Mouse (Mus musculus): ENCODE measurements around the gene Sepsecs.
A peak's percentile ranks its signal among the peaks of the same experiment; 100 is the strongest.

The Sepsecs gene

DNA sequence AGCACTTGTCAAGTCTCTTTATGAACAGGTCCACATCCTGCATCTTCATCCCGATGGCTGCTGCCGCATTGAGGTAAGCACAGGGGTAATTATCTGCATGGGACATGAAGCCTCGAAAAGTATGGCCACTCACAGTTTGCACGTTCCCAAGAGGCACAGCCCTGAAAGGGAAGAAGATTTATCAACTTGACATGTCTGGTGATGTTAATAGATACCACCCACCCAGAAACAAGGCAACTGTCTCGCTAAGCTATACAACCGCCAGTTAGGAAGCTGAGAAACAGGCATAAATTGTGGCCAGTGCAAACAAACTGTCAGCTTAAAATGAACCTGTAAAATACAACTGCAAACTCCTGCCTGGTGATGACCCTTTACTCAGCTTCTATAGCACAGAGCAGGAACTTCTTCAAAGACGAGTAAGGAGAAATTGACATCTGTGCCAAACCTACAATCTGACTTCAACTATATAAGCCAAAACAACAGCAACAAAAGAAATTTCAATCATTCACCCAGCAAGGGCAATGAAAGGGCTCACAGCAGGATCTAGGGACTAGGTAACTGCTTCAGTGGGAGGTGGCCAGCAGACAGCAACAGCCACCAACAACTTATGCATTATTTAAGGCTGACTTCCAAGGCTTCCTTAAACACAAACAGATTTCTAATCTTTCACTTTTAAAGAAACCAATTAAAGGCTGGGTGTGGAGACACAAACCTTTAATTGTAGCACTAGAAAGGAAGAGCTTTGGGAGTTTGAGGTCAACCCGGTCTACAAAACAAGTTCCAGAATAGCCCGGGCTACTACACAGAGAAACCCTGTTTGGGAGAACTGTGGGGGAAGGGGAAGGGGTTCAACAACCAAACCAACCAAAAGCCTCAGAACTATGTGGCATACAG, 25.3 kb downstream of the Sepsecs start:
- no peak for DNase-seq

- no peak for DNase-seq
Observed at GRCm38 (mm10) chr5:52641736-52642135, 27.8 kb downstream of the Sepsecs start.

GRCm38 (mm10) chr5:52638916-52639315, 30.6 kb downstream of the Sepsecs start:
- DNase-seq: no peak

DNA sequence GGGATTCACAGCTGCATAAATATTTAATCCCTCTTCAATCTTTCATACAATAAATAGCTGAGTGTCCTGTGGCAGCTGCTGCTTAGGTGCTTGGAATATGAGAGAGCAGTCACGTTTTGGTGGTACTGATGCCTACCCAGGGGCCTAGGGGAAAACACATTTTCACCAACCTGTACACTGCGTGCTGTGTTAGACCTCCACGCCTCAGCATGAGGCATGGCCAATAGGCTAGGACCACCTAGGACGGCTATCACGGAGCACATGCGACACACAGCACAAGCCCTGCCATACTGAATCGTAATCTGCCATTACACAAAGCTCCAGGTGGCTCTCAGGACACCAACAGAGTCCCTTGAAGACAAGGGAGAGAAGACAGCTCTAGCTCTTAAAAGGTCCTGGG, 31.5 kb downstream of the Sepsecs start:
- no peak for DNase-seq

DNA sequence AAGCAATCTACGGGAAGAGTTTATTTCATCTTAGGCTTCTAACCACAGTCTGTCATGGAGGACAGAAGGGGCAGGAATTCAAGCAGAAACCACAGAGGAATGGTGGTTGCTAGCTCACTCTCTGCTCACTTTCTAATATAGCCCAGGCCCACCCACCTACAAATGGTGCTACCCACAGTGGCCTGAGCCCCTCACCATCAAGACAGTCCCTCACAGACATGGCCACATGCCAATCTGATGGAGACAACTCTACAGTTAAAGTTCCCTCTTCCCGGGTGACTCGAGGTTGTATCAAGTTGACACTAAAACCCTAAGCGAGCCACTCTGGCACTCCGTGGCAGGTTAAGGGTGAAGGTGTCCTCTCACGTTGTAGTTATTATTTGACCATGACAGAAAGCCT, 32.6 kb downstream of the Sepsecs start:
- DNase-seq: no peak

DNA sequence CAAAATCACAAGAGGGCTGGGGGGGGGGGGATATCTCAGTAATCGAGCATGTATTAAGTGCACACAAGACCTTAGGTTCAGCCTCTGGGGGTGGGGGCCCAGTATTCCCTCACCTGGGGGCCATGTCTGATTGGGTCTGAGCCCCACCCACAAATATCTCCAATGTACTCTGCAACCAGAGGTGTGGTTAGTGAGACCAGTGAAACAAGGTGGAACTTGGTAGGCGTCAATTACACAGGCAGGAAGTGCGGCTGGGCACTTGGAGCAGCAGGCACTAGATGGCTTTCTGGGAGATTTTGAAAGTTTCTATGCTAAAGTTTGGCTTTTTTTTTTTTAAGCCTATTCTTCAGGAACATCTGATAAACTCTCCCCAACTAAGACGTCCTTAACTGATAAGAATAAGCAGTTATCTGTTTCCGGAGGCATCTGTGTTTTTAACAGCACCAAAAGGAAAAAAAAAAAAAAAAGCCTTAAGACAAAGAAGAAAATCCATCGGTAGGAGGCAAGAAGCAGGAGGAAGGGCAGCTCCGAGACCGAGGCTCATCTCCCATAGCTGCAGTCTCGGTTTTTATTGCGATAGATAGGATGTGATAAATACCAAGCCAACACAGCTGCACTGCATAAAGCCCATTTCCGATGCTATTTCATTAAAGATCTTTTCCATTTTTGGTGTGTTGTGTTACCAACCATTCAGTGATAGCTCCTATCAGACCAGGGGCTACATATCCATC, 33.3 kb downstream of the Sepsecs start:
- DNase-seq: no peak

DNA sequence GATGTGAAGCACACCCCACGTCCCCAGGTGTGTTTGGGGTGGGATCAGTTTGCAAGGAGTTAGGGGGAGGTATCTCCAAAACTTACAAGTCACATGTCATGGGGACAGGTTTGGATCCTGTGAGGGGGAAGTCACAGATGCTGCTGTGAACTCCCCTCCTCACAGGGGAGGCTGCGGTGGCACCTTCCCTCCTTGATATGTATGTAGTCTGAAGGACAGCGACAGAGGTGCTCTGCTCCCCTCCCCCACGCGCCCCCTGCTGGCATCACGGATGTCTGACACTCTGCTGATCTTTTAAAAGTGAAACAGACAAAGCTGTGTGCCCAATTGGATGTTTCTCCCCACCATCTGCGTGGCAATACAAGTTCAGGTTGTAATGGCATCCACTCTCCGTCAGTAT, 35.5 kb downstream of the Sepsecs start:
- DNase-seq: peak; percentile 81 to 84

GRCm38 (mm10) chr5:52630541-52630940, 39.0 kb downstream of the Sepsecs start:
- no peak for DNase-seq

- no peak for DNase-seq
Observed at GRCm38 (mm10) chr5:52629214-52629613, 40.3 kb downstream of the Sepsecs start.

DNA sequence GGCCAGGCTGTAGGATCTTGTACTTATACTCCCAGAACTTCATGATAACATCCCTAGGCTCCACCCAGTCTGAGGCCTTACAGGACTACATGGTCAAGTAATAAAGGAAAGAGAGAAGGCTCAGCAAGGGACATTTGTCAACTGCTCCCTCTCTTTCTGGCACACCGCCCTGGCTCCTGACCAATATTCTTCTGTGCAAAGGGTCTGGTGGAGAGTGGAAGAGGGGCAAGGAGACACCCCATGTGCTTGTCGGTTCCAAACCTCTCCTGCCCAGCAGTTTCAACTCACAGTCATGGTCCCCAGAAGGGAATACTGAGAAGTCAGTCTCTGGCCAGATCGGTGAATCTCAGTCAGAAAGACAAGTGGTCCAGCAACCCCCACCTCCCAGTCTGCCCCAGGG, 40.7 kb downstream of the Sepsecs start:
- no peak for DNase-seq

- no peak for DNase-seq
Observed at GRCm38 (mm10) chr5:52627713-52628112, 41.8 kb downstream of the Sepsecs start.

DNA sequence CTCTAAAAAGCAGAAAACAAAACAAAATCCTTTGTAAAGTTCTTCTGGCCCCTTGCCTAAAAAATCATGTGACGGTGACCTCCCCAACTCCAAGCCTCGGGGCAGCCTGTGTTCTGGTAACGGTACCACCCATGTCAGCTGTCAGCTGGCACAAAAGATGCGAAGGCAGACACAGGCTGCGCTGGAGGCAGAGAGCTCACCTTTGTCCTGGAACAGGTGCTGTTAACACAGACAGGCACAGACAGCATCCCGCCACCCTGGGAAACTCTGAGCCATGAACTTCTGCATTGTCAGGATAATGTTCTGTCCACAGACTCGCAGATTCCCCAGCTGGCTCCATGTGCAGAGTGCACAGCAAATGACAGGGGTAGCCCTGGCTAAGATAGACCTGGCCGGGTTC, 43.4 kb downstream of the Sepsecs start:
- DNase-seq: no peak

DNA sequence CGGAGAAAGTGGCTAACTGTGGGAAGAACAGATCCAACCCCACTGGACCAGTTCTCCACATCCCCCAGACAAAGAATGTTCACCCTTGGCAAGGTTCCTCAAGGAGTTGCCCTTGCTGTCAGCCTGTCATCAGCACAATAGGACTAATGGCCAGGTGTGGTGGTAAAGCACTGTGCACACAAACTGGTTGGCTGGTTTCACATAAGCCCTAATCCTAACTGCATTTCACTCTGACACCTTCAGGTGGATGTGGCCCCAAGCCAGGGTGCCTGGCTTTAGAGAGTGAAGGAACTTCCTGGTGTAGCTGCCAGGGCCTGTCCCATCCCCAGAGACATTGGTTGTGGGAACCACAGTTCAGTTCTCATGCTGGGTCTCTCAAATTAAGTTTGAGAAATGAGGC, 44.6 kb downstream of the Sepsecs start:
- DNase-seq: no peak

GRCm38 (mm10) chr5:52623099-52623498, 46.4 kb downstream of the Sepsecs start:
- DNase-seq: no peak

DNA sequence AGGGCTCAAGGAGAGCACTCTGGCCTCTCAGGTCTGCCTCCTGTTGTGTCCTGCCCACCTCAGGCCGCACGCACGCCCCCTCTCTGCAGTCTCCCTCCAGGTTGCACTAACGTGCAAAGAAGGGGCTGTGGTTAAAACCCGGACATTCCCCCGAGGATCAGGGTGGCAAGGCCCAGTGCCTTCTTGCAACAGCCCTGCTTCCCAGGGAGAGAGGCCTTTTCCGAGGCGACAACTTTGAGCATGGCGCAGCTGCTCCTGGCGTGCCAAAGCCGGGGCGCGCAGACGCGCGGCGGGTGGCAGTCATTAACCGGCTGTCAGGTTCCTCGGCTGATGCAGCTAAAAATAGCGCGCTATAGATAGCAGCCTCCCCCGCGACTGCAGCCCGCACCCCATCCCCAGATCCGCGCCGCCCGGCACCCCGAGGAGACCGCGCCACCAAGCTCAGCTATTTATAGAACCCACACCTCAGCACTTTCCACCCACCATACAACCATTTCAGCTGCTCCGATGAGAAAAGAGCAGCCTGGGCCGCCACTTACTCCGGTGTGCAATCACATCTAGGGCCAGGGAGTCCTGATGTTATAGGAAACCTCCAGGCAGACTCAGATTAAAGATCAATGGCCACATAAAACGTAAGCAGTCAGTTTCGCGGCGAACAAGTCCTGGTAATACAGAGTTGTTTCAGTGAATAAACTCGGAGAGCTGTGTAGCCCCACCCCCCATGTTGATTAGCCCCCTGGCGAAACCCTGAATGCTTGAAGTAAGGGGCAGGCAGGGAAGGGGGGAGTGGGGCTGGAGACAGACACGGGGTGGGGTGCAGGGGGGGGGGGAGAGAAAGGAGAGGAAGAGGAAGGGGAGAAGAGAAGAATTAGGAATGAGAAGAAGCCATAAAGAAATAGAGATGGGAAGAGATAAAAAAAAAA, 50.9 kb downstream of the Sepsecs start:
- DNase-seq: peak; percentile 16 to 21

- no peak for DNase-seq
Observed at GRCm38 (mm10) chr5:52617711-52618347, 51.7 kb downstream of the Sepsecs start.

DNA sequence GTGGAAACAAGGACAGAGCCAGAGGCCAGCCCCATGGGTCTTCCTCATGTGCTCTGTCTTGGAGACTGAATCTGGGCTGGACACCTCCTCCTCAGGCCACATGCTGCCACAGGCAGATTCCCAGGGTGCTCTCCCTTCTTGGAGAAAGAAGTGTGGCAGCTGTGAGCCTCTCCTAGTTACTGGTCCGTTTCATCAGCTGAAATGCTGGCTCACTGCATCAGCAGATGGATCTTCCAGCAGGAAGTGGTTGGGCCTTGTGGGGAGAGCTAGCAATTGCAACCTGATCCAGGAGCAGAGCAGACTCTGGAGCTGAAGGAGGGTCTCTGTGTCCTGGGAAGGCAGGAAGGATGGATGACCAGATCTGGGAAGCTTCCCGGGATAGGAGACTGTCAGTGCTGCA, 53.0 kb downstream of the Sepsecs start:
- DNase-seq: no peak

- DNase-seq: no peak
Observed at GRCm38 (mm10) chr5:52615421-52615820, 54.1 kb downstream of the Sepsecs start.

DNA sequence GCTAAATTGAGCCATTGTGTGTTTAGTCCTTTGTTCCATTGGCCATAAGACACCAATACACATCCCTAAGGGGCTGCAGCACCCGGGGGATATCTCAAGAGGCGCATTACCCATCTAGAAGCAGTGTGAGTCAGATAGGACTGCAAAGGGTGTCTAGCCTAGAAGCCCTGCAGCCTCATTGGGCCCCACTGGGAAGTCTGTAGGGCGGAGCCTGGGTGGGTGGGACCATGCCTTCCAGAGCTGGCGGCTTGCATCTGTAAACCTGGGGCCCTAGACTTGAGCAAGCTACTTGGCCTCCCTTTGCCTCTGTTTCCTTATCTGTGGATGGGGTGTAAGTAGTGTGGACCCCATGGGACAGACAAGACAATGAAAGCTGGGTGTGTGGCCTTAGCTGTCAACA, 54.8 kb downstream of the Sepsecs start:
- DNase-seq: no peak

- no peak for DNase-seq
Observed at GRCm38 (mm10) chr5:52612776-52613175, 56.7 kb downstream of the Sepsecs start.

DNA sequence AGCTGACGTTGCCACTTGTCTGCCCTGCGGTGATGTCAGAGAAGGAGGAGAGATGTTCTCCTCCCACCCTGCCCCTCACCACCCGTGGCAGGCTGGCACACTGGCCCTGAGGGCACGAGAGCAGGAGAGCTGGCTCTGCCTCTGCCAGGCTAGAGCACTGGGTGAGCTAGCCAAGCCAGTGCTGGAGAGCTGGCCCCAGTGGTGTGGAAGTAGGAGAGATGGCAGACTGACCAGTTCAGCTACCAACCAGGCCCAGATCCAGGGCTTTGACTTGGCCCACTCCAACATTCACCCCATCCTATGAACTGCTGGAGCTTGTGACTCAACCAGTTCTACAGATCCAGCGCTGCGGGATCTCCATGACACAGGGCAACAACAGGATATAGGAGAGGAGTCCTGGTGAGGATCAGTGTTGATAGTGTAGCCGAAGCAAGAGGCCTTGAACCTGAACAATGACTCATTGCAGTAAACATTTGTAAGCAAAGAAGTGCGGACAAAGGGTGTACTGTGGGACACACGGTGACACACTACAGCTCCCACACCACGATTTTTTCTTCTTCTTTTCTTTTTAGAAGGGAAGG, 58.1 kb downstream of the Sepsecs start:
- no peak for DNase-seq

DNA sequence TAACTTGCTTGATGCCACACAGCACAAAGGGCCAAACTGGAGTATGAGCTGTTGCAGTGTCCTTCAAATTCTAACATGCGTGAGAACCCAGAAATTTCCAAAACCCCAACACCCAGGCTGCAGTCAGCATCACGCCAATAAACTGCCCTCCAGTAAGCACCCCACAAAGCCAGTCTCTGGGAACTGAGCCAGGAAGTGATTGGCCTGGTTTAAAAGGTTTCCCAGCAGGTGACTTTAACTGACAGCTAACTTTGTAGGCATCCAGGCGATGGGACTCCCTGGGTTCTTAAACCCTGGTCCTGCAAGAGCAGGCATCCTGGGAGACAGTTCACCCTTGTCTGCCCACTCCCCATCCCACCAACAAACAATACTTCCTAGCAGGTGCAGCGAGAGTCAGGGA, 59.2 kb downstream of the Sepsecs start:
- DNase-seq: no peak
